Mouse (Mus musculus): ENCODE results near the gene Higd2a.

Gene Higd2a

GRCm38 (mm10) chr13:54589996-54590951 lies at the start of gene Higd2a, which contains the start of gene Nop16:
TSS of gene Higd2a (plus strand) at chr13:54590207.
TSS of gene Nop16 (minus strand) at chr13:54590090.
- DNase-seq: peak; percentile 100

DNA sequence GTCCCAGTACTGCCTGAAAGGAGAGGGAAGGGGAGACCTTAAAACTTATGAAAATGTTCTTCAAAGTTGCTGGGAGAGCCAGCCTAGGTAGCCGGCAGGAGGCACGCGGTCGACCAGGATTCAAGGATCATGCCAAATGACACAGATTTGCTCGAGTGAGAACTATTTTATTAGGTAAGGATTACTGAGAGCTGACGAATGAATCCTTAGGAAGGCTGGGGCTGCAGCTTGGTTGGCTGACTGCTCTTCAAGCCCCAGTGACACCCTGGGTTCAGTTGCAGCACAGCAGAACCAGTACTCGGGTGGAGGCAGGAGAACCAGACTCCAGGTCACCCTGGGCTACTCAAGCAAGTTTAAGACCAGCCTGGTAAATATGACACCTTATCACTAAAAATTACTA lies 42.0 kb upstream of the Higd2a start:
- no peak for DNase-seq

DNA sequence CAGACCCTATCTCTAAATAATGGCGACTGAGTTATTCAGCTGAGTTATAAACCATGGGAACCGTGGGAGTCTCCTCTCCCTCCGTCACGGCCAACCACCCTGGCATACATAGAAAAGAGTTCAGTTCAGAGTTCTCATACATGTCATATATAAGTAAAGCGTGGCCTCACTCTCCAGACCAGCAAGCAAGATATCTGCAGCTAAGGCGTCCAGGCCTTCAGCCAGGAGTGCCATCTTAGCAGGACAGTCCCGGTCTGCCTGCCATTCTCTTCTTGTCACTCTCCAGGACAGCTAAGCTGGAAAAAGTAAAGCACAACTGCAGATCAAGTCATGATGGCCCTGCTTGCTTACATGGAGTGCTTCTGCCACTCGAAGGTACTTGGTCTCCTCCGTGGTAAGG lies 33.8 kb upstream of the Higd2a start:
- peak; percentile 85 for DNase-seq

DNA sequence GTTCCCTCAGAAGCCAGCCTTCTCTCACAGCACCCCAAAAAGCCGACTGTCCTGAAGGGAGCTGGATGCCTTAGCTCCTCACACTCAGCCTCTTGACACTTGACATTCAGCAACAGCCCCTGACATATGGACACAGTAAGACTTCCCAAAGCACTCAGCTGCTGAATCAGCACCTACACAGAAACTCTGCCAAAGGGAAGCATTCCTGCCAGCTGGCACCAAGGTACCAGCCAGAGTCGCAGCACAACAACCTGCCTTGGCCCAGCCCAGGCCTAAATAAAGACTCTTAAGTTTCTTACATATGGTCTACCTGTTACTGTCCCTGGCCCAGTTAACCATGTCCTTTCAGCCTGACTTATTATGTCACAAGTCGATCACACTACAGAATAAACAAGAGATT lies 33.2 kb upstream of the Higd2a start:
- peak; percentile 93 for DNase-seq

GRCm38 (mm10) chr13:54557652-54558051 lies 32.4 kb upstream of the Higd2a start:
- DNase-seq: peak; percentile 55

DNA sequence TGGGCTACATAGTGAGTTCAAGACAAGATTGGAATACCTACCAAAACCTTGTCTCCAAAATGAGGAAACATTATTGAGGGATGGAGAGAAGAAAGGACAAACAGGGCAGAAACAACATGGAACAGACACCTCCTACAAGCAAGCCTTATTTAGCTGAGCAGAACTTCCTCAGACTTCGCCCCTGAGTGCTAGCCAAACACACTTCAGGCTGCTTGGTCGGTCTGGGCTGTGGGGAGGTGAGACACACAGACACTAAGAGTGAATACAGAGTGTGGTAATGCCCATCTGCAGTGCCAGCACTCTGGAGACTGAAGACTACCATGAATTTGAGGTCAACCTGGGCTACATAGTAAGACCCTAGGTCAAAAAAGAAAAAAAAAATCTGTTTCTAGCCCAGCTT lies 30.4 kb upstream of the Higd2a start:
- peak; percentile 71 for DNase-seq

GRCm38 (mm10) chr13:54560608-54561007 lies 29.4 kb upstream of the Higd2a start:
- no peak for DNase-seq

DNA sequence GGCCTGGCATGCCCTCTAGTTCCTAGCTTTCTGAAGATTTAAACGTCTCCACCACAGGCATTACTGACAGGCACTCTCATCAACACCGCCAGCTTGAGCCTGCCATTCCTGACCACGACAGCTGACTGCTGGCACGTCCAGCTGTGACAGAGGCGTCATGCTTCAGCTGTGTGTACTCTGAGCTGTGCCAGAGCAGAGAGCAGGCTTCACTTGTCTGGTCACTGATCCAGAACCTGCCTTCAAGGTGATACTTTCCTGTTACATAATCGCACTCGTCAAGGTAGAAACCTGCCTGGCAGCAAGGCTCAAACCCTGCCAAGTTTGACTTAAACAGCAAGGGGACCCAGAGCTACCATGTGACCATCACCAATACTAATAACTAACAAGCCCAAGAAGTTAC lies 27.4 kb upstream of the Higd2a start:
- DNase-seq: peak; percentile 88

DNA sequence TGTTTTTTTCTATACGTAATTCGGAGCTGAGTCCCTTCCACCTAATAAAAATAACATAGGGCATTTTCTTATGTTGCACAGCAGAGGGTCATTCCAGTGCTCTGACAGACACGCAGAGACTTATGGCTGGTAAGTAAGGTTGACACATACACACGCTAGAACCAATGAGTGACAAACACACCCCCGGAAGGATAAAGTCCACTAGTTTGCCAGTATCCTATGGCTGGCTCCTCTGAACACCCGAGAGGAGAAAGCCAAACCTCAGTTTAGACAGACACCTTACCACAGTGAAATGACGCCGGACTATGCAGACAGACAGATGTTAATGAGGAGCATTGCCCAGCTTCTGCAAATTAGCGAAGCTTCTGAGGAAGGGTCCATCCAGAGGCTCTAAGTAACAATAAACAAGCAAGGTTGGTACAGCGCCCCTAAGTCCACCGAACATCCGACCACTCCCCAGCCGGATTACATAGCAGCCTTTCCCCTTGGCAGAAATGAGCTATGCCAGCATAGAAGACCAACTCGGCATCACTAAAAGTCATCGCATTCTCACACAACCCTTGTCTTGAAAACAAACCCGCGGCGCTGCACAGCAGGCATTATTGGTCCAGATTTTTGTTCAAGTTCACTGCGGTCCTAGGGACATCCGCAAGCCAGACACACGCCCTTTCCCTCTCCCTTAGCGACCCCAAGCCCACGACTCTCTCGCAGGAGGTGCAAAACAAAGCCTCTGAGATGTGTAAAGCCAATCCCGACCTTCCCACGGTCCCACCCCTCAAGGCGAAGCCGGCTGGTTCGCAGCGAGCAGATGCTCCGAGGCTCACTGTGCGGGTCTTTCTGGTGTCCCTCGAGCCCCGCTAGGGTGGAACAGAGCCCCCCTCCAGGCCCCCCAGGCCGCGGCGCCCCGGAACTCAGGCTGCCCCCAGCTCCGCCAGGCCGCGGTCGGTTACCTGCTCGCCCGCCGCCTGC lies 25.5 kb upstream of the Higd2a start:
- no peak for DNase-seq

DNA sequence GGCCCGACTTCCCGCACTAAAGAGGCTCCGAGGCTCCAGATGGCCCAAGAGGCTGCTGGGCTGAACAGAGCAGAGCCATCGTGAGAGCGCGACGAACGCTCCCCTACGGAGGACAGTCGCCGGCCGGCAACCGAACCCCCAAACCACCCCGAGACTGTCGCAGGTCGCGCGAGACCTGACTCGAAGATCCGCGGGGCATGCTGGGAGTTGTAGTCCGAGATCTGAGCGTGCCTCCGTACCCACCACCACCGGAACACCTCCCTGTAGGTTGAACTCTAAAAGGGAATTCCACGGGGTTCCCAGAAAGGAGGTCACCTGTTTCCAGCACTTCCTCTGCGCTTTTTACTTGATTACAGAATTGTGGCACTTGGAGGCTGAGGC lies 24.8 kb upstream of the Higd2a start, which contains the start of gene 4833439L19Rik:
TSS of gene 4833439L19Rik (minus strand) at position 235 of the 381 bp plus-strand sequence.
- DNase-seq: peak; percentile 99

- DNase-seq: peak; percentile 95
Measured at GRCm38 (mm10) chr13:54565594-54566345, 24.2 kb upstream of the Higd2a start.

DNA sequence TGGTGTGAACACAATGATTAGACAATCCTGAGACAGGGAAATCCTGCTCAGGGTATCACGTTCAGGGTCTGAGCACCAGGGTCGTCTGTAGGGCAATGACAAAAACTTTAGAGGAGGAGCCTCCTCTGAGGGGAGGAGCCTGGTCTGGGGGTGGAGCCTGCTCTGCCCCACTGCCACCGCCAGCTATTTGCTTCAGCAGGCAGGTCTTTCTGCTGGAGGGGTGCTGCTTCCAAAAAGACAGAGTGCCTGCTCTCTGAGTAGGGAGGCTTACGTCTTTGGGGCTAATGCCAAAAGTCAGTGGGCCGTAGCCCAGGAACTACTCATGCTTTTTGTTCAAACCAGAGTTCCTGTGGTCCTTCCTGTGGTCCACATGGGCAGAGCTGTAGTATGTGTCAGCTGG lies 21.6 kb upstream of the Higd2a start:
- no peak for DNase-seq

GRCm38 (mm10) chr13:54569282-54569681 lies 20.7 kb upstream of the Higd2a start:
- no peak for DNase-seq

- DNase-seq: no peak
Measured at GRCm38 (mm10) chr13:54570736-54571135, 19.3 kb upstream of the Higd2a start.

DNA sequence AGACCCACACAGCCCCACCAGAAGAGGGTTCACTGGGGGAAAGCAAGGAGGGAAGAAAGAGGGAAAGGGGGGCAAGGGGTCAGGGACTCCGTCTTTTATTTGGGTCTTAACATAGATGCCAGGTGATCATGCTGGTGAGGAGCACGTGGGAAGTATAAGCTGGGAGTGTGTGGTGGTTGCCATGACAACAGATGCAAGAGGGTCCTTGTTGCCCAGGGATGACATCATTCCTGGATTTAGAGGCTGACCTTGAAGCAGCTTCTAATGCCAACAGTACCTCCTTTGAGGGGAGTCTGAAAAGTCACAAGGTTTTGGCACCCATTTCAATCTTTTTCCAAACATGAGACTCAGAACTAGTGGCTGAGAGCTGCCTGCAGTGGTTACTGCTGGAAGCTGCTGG lies 18.4 kb upstream of the Higd2a start:
- no peak for DNase-seq

DNA sequence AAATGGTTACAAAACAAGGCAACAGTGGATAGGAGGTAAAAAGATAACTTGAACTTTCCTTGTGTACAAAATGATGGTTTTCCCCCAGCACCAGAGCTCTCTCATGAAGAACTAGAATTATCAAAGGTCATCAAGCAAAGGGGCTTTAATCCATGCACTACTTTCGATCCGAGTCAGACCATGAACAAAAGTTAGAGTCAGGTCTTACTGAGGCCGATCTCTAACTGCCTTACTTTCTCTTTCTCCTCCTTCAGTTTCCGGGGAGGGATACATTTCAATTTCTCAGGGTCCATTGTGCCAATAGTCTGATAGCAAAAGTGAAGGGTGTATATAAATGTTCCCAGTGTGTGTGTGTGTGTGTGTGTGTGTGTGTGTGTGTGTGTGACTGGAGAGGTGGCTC lies 17.4 kb upstream of the Higd2a start:
- DNase-seq: no peak

DNA sequence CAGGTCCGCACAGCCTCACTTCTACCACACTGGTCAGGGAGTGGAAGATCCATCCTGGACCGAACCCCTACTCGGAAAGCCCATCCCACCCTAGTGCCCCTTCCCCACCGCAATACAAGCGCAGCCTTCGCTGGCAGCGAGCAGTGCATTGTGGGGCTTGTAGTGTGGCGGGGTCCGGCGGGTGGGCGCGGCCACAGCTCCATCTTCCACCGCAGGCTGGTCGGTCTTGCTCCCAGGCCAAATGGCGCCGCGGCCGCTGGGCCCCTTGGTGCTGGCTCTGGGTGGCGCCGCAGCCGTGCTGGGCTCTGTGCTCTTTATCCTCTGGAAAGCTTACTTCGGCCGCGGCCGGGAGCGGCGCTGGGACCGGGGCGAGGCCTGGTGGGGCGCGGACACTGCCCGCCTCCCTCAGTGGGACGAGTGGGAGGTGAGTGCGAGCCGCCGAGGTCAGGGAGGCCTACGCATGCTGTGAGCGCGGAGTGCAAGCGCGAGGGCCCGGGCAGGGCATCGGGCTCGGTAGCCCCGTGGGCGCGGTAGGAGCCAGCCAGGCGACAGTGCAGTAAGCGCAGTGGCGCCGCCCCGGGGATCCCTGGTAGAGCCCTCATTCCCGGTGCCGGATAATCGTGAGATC lies 15.0 kb upstream of the Higd2a start, which contains the start of gene Arl10:
TSS of gene Arl10 (plus strand) at position 162 of the 628 bp plus-strand sequence.
- DNase-seq: peak; percentile 98

- peak; percentile 93 for DNase-seq
Measured at GRCm38 (mm10) chr13:54575489-54575888, 14.5 kb upstream of the Higd2a start.

- DNase-seq: peak; percentile 97
Measured at GRCm38 (mm10) chr13:54577652-54578507, 12.1 kb upstream of the Higd2a start.

GRCm38 (mm10) chr13:54581385-54581784 lies 8.6 kb upstream of the Higd2a start:
- no peak for DNase-seq

GRCm38 (mm10) chr13:54582126-54582525 lies 7.9 kb upstream of the Higd2a start:
- DNase-seq: peak; percentile 91

Measured in heart, adult 11 months (tissue).